Mouse (Mus musculus) liver, postnatal 0 days (tissue): Measurements from ENCODE around the gene Eefsec.

Source experiments
- CTCF ChIP-seq: sonication (generic); IDR thresholded peaks from 2 replicates; pipeline ENCODE4 v1.5.1; 2016; ENCODE audit warnings: antibody characterized with exemption, low read depth
- EP300 ChIP-seq: IDR thresholded peaks from 2 replicates; pipeline ENCODE4 v1.6.1; 2016; ENCODE audit warnings: antibody characterized with exemption, low read depth, mild to moderate bottlenecking

DNA sequence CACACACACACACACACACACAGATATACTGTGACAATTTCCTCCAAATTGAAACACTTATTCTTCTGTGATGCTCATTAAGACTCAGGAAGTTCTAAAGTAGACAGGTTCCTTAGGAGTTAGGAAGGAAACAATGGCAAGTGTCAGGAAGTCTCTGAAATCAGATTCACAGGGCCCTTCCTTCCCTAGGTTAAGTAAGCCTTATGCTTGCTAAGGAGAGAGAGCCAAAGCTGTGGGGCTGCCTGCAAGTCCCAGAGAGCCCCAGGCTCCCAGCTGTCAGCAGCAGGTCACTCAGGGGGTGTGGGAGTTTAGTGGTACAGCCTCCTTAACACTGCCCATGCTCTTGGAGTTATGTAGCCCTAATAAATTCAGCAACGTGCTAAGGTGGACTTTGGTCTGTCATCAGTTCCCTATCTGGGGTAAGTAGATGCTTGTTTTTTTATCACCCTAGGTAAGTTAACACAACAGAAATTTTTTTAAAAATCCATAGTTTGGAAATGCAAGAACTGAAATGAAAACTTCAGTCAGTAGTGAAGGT is 82.8 kb downstream of the Eefsec start:
- TF ChIP-seq EP300 = no peak
- no peak for TF ChIP-seq CTCF
